Mouse (Mus musculus) megakaryocyte progenitor cell, adult 5-6 weeks (primary cell): ENCODE measurements around the gene Tlx3. TPM values are rescaled to one million over a fixed set of nuclear protein-coding genes. Genes with fewer than 3 reads are reported as not detected.

Experiments used
- ATAC-seq: replicated peaks from 2 replicates; pipeline ENCODE4 v1.8.0; 2016; ENCODE audit warnings: mild to moderate bottlenecking, moderate TSS enrichment, inconsistent platforms; ENCODE audit not compliant: poor library complexity
- total RNA-seq, 2 experiments: library from RNA; stranded (forward) in 1 of 2; stranded (reverse) in 1 of 2; fragments of 157-497, 149-512 nt in 1 of 2; fragments of 200-1000 nt in 1 of 2; gene quantifications; 2 replicates each; pipeline versions ENCODE4 v1.2.3 to v1.2.4; 2015 to 2017

The Tlx3 gene
- total RNA-seq, 2 experiments from 2014 or later: not detected

GRCm38 (mm10) chr11:33151780-33152145 is 51.6 kb downstream of the Tlx3 start:
- ATAC-seq: no peak

- ATAC-seq: no peak
These were observed 52.1 kb downstream of the Tlx3 start for GRCm38 (mm10) chr11:33151128-33151779.

Other genes with a start within 250 kb of the Tlx3 start
- not detected in 2 replicates for gene Fgf18, start 56.2 kb downstream of the Tlx3 start, total RNA-seq (2015)
- gene Fgf18, start 56.2 kb downstream of the Tlx3 start, total RNA-seq (2017): not detected in 2 replicates
- 2,919 and 2,971 TPM in 2 replicates for gene Npm1, start 40.4 kb downstream of the Tlx3 start, total RNA-seq (2015)
- gene Npm1, start 40.4 kb downstream of the Tlx3 start, total RNA-seq (2017): 3,382 and 4,168 TPM in 2 replicates
- gene Gm12117, start 73.1 kb upstream of the Tlx3 start, total RNA-seq (2015): 0.27 TPM in 1 of 2 replicates, not detected in the other
- not detected in 2 replicates for gene Gm12117, start 73.1 kb upstream of the Tlx3 start, total RNA-seq (2017)